Mouse (Mus musculus) intestine, embryonic 14.5 days (tissue): ENCODE data around the gene Pnpla6. TPM values are rescaled to one million over a fixed set of nuclear protein-coding genes. Genes with fewer than 3 reads are reported as not detected.

ENCODE experiments used
- ATAC-seq: fragments of 200-750 bp; cut with Nextera tagmentation; replicated peaks from 2 replicates; pipeline ENCODE4 v1.8.0; 2017; ENCODE audit warnings: low read depth, moderate number of reproducible peaks, moderate TSS enrichment, moderate library complexity; ENCODE audit not compliant: low FRiP score, low TSS enrichment
- DNase-seq: peaks from one replicate; pipeline ENCODE4 v3.0.0-alpha.2; 2018; ENCODE audit warnings: low spot score
- H3K27ac ChIP-seq: fragments of 300-500 bp; sonication (generic); 2 replicates; pipeline ENCODE4 v1.5.1; 2014; ENCODE audit warnings: low read depth, mild to moderate bottlenecking, control low read depth
- H3K27me3 ChIP-seq: fragments of 300-500 bp; sonication (generic); replicated peaks from 2 replicates; pipeline ENCODE4 v1.6.1; 2014; ENCODE audit warnings: low read length, control low read depth; ENCODE audit not compliant: control insufficient read depth, insufficient read depth
- H3K36me3 ChIP-seq: fragments of 300-500 bp; sonication (generic); 2 replicates; pipeline ENCODE4 v1.6.1; 2014; ENCODE audit warnings: low read length, control low read depth; ENCODE audit not compliant: control insufficient read depth, insufficient read depth
- H3K4me1 ChIP-seq: fragments of 300-500 bp; sonication (generic); replicated peaks from 2 replicates; pipeline ENCODE4 v1.6.1; 2014; ENCODE audit warnings: low read length, control low read depth, mixed read lengths; ENCODE audit not compliant: control insufficient read depth, insufficient read depth
- H3K4me2 ChIP-seq: fragments of 300-500 bp; sonication (generic); 2 replicates; pipeline ENCODE4 v1.6.1; 2014; ENCODE audit warnings: low read length
- H3K4me3 ChIP-seq: fragments of 300-500 bp; sonication (generic); 2 replicates; pipeline ENCODE4 v1.5.1; 2014; ENCODE audit warnings: low read depth, low read length, control low read depth, mixed read lengths
- H3K9ac ChIP-seq: fragments of 300-500 bp; sonication (generic); 2 replicates; pipeline ENCODE4 v1.6.1; 2014; ENCODE audit warnings: mild to moderate bottlenecking, low read length
- H3K9me3 ChIP-seq: fragments of 300-500 bp; sonication (generic); 2 replicates; pipeline ENCODE4 v1.6.1; 2016; ENCODE audit warnings: low read length, control low read depth; ENCODE audit not compliant: control insufficient read depth
- WGBS: fragments of 180-500 bp; shearing (Covaris S2); extraction: QIAGEN DNeasy Blood & Tissue Kit; methylation state at CpG from one replicate; pipeline ENCODE4 v1.1.7; 2014; 5-methylcytosine and 5-hydroxymethylcytosine counted together
- polyA plus RNA-seq: library from polyadenylated mRNA; unstranded; fragments of >200 nt; fragmentation: Nextera tagmentation; extraction: Ambion mirVana; gene quantifications from 2 replicates; pipeline ENCODE4 v1.2.1, GENCODE M21; 2014

The Pnpla6 gene
- polyA plus RNA-seq, 1 experiment from 2014 or later, result 26.7 TPM

GRCm38 (mm10) chr8:3499751-3500150 is 15.4 kb upstream of the Pnpla6 start:
- no peak for DNase-seq
- Histone ChIP-seq H3K4me3 (peak overlapping the region; percentile 85), H3K4me1 (peaks cover 13% of the 10 kb centered on the region), H3K27me3 (no peaks in the 10 kb centered on the region), H3K4me2 (peak overlapping the region; percentile 79), H3K9me3 (peaks cover 10% of the 10 kb centered on the region), H3K27ac (peak overlapping the region; percentile 88), H3K36me3 (peaks cover 25% of the 10 kb centered on the region), H3K9ac (peak overlapping the region; percentile 78)
- 3% methylated on average over 8 of the region's 8 CpGs for WGBS
- ATAC-seq, result peak; percentile 6

DNA sequence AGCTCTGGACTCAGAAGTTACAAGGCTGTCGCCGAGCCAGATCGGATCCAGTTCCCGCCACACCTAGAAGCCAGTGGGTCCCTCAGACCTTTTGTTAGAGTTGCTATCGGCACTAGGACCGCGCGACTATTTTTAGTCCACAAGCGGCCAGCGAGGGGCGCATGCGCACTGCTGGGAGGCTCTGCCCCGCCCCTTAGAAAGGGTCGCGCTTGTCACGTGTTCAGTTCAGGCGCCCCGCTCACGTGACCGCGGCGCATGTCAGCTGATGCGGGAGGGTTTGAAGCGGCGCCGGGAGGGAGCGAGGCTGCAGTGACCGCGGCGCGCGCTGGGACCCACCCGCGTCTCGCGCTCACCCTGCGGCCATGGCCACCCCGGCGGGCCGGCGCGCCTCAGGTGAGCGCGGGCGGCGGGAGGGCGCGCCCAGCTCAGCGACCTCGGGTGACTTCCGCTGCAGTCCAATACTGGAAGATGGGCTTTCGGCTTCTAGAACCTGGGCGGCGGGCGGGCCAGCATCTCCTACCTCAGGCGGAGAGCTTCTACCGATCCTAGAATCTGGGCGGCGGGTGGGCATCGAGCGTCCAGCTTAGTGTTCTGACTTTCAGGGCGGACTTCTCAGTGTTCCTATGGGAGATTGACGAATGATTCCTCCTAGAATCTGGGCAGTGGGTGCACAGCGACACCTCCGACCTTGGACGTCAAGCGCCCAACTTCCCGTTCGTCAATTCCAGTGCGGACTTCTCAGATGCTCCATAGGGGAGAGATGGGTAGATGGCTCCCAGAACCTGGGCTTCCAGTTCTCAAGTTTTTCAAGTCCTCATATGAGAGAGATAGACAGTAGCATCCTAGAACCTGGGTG is 14.7 kb upstream of the Pnpla6 start, which contains the start of gene Mcoln1:
Gene Mcoln1, plus strand, starts transcription at position 223 of the 856 bp plus-strand sequence.
- peak; percentile 92 for ATAC-seq
- Histone ChIP-seq H3K4me2 (peak within 1 kb of the TSS; percentile 79), H3K27me3 (no peaks in the 10 kb centered on the region), H3K36me3 (peaks cover 24% of the 10 kb centered on the region), H3K9ac (peak within 1 kb of the TSS; percentile 78), H3K27ac (peak within 1 kb of the TSS; percentile 88), H3K4me1 (peaks cover 13% of the 10 kb centered on the region), H3K9me3 (peaks cover 8% of the 10 kb centered on the region), H3K4me3 (peak within 1 kb of the TSS; percentile 85)
- under 1% methylated on average over 70 of the region's 70 CpGs for WGBS
- peak; percentile 96 for DNase-seq

DNA sequence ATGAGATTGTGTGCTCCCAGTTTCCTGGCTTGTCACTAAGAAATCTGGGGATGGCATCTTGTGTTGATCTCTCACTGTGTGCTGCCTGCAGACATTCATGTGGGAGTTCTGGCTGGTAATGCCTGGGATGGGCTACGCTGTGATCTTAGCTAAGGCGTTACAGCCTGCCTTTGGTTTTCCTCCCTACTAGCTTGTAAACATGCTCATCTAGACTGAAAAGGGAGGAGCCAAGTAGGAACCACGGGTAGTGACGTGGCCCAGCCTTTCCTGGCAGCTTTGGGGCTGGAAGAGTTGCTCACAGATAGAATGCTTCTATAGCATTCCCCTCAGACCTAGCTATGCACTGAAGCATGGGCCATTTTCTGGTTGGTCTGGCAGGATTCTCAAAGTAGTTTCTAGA is 13.0 kb upstream of the Pnpla6 start:
- H3K36me3 ChIP-seq, result peaks cover 24% of the 10 kb centered on the region
- no peak overlapping the region for H3K27ac ChIP-seq
- no peaks in the 10 kb centered on the region for H3K9me3 ChIP-seq
- ATAC-seq (no peak), DNase-seq (no peak)
- no peaks in the 10 kb centered on the region for H3K27me3 ChIP-seq
- no peak overlapping the region for H3K9ac ChIP-seq
- WGBS, result 70% methylated on average over 4 of the region's 4 CpGs
- peaks cover 13% of the 10 kb centered on the region for H3K4me1 ChIP-seq
- H3K4me2 ChIP-seq, result no peak overlapping the region
- no peak overlapping the region for H3K4me3 ChIP-seq

- Histone ChIP-seq H3K4me3 (no peak overlapping the region), H3K4me1 (no peaks in the 10 kb centered on the region), H3K27me3 (no peaks in the 10 kb centered on the region), H3K4me2 (no peak overlapping the region), H3K9ac (no peak overlapping the region), H3K9me3 (no peaks in the 10 kb centered on the region), H3K27ac (no peak overlapping the region), H3K36me3 (peaks cover 68% of the 10 kb centered on the region)
- ATAC-seq, result no peak
- DNase-seq, result no peak
- WGBS, result 95% methylated on average over 6 of the region's 6 CpGs
These were observed 7.0 kb upstream of the Pnpla6 start for GRCm38 (mm10) chr8:3507979-3508754.

- WGBS, result 35% methylated on average over 13 of the region's 13 CpGs
- Histone ChIP-seq H3K36me3 (peaks cover 33% of the 10 kb centered on the region), H3K4me3 (peak overlapping the region; percentile 73), H3K4me1 (no peaks in the 10 kb centered on the region), H3K9me3 (no peaks in the 10 kb centered on the region), H3K27ac (no peak overlapping the region), H3K4me2 (peak overlapping the region; percentile 63), H3K9ac (peak overlapping the region; percentile 61; the same call in 1 of the 2 replicates), H3K27me3 (no peaks in the 10 kb centered on the region)
- no peak for DNase-seq
- ATAC-seq, result no peak; the same call in 1 of the 2 replicates
These were observed 420 bp upstream of the Pnpla6 start for GRCm38 (mm10) chr8:3514681-3515247.

GRCm38 (mm10) chr8:3515771-3516417 is 710 bp downstream of the Pnpla6 start:
- Histone ChIP-seq H3K4me2 (peak overlapping the region; percentile 63), H3K4me1 (no peaks in the 10 kb centered on the region), H3K27me3 (no peaks in the 10 kb centered on the region), H3K36me3 (peaks cover 27% of the 10 kb centered on the region), H3K4me3 (peak overlapping the region; percentile 73), H3K9me3 (no peaks in the 10 kb centered on the region), H3K27ac (peak overlapping the region; percentile 74; the same call in 1 of the 2 replicates), H3K9ac (peak overlapping the region; percentile 61)
- DNase-seq, result peak; percentile 81
- peak; percentile 49 for ATAC-seq
- under 1% methylated on average over 25 of the region's 25 CpGs for WGBS

- WGBS, result under 1% methylated on average over 36 of the region's 36 CpGs
- peak overlapping the region; percentile 73 for H3K4me3 ChIP-seq
These were observed 1.4 kb downstream of the Pnpla6 start for GRCm38 (mm10) chr8:3516450-3517116.

More at GRCm38 (mm10) chr8:3516450-3517116, 1.4 kb downstream of the Pnpla6 start:
- peak overlapping the region; percentile 63 for H3K4me2 ChIP-seq
- DNase-seq, result peak; percentile 92
- H3K27me3 ChIP-seq, result no peaks in the 10 kb centered on the region
- H3K9ac ChIP-seq, result peak overlapping the region; percentile 61
- H3K36me3 ChIP-seq, result peaks cover 22% of the 10 kb centered on the region
- no peaks in the 10 kb centered on the region for H3K9me3 ChIP-seq
- H3K27ac ChIP-seq, result peak overlapping the region; percentile 74; the same call in 1 of the 2 replicates
- peak; percentile 86 for ATAC-seq
- H3K4me1 ChIP-seq, result no peaks in the 10 kb centered on the region
